Mouse (Mus musculus) bone marrow macrophage, adult 2 months (primary cell): ENCODE data around the gene Dip2c.

Experiments used
- CTCF ChIP-seq: IDR thresholded peaks from 2 replicates; pipeline ENCODE4 v1.5.1; 2012; ENCODE audit warnings: low read depth, mild to moderate bottlenecking, low read length, moderate library complexity
- POLR2A ChIP-seq: IDR thresholded peaks from 2 replicates; pipeline ENCODE4 v1.6.1; 2012; ENCODE audit warnings: mild to moderate bottlenecking, low read depth, low read length, borderline replicate concordance

DNA sequence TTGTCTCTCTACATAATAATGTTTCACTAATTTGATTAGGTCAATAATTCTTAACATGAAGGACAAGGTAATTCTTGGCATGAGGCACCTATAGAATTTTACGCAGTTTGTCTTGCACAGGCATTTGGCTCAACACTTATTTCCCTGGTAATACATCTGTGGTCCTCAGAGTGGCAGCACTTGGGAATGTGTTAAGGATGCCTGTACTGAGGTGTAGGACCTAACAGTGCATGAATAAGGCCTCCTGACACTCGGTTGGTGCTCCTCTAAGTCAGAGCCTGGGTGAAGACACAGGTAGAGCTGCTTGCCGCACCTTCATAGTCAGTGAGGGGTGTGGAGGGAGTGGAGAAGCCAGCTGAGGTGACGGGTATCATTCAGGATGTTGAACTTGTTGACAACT, 407.0 kb downstream of the Dip2c start:
- TF ChIP-seq CTCF, result no peak
- TF ChIP-seq POLR2A, result no peak
